Mouse (Mus musculus): ENCODE data around the gene Gpr160.

The Gpr160 gene

DNA sequence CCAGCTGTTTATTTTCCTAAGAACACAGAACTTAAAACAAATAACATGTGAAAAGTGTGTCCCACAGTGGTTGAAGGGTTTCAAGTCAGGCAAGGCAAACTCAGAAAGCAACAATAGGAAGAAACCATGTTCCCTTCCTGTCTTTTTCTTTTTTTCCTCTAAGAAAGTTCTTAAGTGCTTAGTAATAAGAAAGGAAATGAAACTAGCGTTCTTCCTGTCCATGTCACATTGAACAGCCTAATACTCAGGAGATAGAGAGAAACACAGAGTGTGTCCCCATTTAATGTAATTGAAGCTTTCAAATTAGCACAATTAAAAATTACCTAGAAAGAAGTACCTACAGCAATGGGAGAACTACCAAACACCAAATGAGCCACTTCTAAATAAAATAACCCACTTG lies 48.9 kb downstream of the Gpr160 start:
- DNase-seq, result no peak

DNA sequence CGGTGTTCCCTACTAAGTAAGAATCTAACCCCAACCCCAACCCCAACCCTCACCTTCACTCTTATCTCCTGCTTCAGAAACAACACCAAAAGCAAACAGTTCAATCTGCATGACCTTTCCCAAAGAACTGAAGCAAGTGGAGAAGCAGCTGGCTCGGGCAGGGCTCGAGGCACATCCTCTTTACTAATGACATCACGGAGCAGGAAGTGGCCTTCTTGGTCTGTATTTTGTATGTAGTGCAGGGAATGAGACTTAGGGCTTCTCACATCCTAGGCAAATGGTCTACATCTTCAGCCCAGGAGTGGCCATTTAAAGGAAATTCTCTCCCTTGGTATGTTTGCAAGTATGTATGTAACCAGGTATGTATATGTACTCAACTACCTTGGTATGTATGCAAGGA lies 61.4 kb downstream of the Gpr160 start:
- no peak for DNase-seq

DNA sequence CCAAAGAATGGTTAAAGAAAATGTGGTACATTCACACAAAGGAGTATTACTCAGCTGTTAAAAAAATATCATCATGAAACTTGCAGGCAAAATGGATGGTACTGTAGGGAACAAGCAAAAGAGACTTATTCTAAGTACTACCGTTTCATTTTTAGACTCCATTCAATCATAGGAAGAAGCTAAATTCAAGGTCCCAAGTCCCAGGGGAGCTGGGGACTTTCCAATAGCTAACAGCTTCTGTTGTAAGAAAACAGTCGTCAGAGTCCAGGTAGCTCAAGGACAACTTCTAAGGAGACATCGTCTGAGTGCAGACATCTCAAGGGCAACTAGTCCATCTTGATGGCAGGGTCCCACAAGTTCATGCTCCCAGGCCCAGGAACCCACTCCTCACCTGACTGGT lies 71.9 kb downstream of the Gpr160 start:
- no peak for DNase-seq

DNA sequence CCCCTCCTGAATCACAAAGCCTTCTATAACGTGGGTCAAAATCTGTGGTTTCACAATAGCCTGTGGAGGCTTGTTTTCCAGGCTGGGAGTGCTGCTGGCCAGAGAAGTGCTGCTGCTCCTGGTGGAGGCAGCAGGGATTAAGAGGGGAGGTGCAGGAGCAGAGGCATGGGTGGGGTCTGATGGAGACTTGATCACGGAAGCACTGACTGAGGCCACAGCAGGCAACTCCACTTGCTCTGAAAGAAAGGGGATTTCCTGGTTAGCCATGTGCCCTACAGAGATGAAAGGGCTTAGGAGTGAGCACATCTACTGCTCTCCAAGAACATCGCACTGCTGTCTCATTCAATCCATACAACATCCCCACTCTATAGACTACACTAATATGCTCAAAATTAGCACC lies 74.1 kb downstream of the Gpr160 start:
- no peak for DNase-seq

DNA sequence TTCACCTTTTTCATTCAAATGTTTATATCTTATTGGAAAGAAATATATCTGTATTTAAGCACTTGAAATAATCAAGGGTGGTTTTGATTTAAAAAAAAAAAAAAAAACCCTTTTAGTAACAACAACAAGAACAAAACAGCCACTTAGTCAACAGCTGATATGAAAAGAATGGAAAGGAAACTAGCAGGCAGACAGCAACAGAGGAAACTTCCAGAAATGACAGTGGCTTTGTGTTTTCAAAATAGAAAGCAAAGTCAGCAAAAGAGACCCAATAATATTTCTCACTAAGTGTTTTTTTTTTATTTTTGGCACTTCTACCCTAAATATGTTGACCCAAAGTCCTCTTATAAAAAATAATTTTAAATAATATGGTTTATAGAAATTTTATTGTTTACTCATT lies 78.6 kb downstream of the Gpr160 start:
- DNase-seq, result no peak
